Mouse (Mus musculus) brain, embryonic 14.5 days (tissue): ENCODE data around the gene Kif18a.

Experiments
- CTCF ChIP-seq: fragments of 200-500 bp; IDR thresholded peaks from 2 replicates; pipeline ENCODE4 v1.5.1; 2012; ENCODE audit warnings: inconsistent platforms, mild to moderate bottlenecking, moderate library complexity, borderline replicate concordance; ENCODE audit not compliant: insufficient read depth, insufficient read length; ENCODE audit errors: extremely low read depth
- POLR2A ChIP-seq: fragments of 200-500 bp; IDR thresholded peaks from 2 replicates; pipeline ENCODE4 v1.6.1; 2012; ENCODE audit warnings: mild to moderate bottlenecking, inconsistent platforms, borderline replicate concordance; ENCODE audit not compliant: poor library complexity, insufficient read depth, insufficient read length, severe bottlenecking; ENCODE audit errors: extremely low read depth

GRCm38 (mm10) chr2:109335765-109336164 is 55.2 kb downstream of the Kif18a start:
- TF ChIP-seq POLR2A: no peak
- TF ChIP-seq CTCF: no peak
